Comparison of ENCODE assay signal across 10 mouse cellular contexts in the genomic region with DNA sequence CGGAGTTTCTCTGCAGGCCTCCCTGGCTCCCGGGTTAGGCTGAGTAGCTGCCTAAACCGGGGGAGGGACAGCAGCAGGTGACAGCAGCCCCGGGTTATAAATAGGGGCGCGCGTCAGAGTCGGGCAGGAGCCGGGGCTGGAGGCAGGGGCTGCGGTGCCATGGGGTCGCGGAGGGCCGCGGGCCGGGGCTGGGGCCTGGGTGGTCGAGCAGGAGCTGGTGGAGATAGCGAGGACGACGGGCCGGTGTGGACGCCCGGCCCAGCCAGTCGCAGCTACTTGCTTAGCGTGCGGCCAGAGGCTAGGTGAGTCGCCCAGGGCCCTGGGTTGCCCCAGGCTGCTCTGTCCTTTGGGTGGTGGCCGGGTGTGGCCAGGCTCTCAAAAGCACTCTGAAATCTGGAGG. TPM values are rescaled to one million over a fixed set of nuclear protein-coding genes. Genes with fewer than 3 reads are reported as not detected.
DNase-seq lines count a peak whose midpoint lies in the region; ATAC-seq lines count a peak whose summit lies in the region.
"Had no signal": no experiment of that assay in that cellular context is flagged by ENCODE, and none has a peak within 500 bp of the region (broad histone marks: within the 10 kb centered on the region; RNA-seq: fewer than 3 reads in every experiment).

A gene (plus strand): TSS at position 130 of the 400 bp plus-strand sequence.

- H3K4me3 ChIP-seq in embryonic facial prominence, embryonic 14.5 days (ENCODE audit: low read depth, low read length) = no peak within 1 kb of the TSS
- H3K4me3 ChIP-seq in heart, embryonic 16.5 days (ENCODE audit: low read length) = peak within 1 kb of the TSS; percentile 59
- peak within 1 kb of the TSS; percentile 38 for H3K4me3 ChIP-seq in liver, embryonic 16.5 days (ENCODE audit: low read depth, low read length)
- H3K4me3 ChIP-seq: hindbrain, embryonic 13.5 days had no signal

- H3K4me1 ChIP-seq in embryonic facial prominence, embryonic 14.5 days (ENCODE audit: control insufficient read depth, insufficient read depth, low read length) = peaks cover 4% of the 10 kb centered on the region; the same call in 1 of the 2 replicates
- peaks cover 22% of the 10 kb centered on the region for H3K4me1 ChIP-seq in heart, embryonic 16.5 days (ENCODE audit: control insufficient read depth, insufficient read depth, low read length)
- peaks cover 24% of the 10 kb centered on the region for H3K4me1 ChIP-seq in liver, embryonic 16.5 days (ENCODE audit: control insufficient read depth, low read depth, low read length)

- WGBS in embryonic facial prominence, embryonic 14.5 days = 33% methylated on average over 25 of the region's 27 CpGs
- 13% methylated on average over 27 of the region's 27 CpGs for WGBS in heart, embryonic 16.5 days
- 11% methylated on average over 27 of the region's 27 CpGs for WGBS in liver, embryonic 16.5 days (ENCODE audit: insufficient replicate concordance)

- H3K27me3 ChIP-seq in embryonic facial prominence, embryonic 14.5 days (replicated peaks; ENCODE audit: control insufficient read depth, insufficient read depth, low read length) = no peaks in the 10 kb centered on the region
- H3K27me3 ChIP-seq in heart, embryonic 16.5 days (ENCODE audit: control insufficient read depth, insufficient read depth, low read length) = no peaks in the 10 kb centered on the region
- no peaks in the 10 kb centered on the region for H3K27me3 ChIP-seq in liver, embryonic 16.5 days (ENCODE audit: control insufficient read depth, insufficient read depth, low read depth, low read length)
- H3K27me3 ChIP-seq: hindbrain, embryonic 13.5 days had no signal

- H3K27ac ChIP-seq in embryonic facial prominence, embryonic 14.5 days (replicated peaks; ENCODE audit: low read depth, low read length) = no peak within 1 kb of the TSS
- peak within 1 kb of the TSS; percentile 98 for H3K27ac ChIP-seq in heart, embryonic 16.5 days (ENCODE audit: low read length)
- peak within 1 kb of the TSS; percentile 57; the same call in 1 of the 2 replicates for H3K27ac ChIP-seq in liver, embryonic 16.5 days (ENCODE audit: low read length)
- H3K27ac ChIP-seq: hindbrain, embryonic 13.5 days had no signal

- no peaks in the 10 kb centered on the region for H3K9me3 ChIP-seq in embryonic facial prominence, embryonic 14.5 days (ENCODE audit: control insufficient read depth, low read length)
- no peaks in the 10 kb centered on the region for H3K9me3 ChIP-seq in heart, embryonic 16.5 days (replicated peaks; ENCODE audit: control insufficient read depth, low read length)
- H3K9me3 ChIP-seq in liver, embryonic 16.5 days (replicated peaks; ENCODE audit: control insufficient read depth, low read length) = no peaks in the 10 kb centered on the region
- H3K9me3 ChIP-seq: hindbrain, embryonic 13.5 days had no signal

- H3K36me3 ChIP-seq in embryonic facial prominence, embryonic 14.5 days (ENCODE audit: control insufficient read depth, insufficient read depth, low read length) = no peaks in the 10 kb centered on the region
- H3K36me3 ChIP-seq in heart, embryonic 16.5 days (ENCODE audit: control insufficient read depth, insufficient read depth) = 0 out of 2 replicates have a peak, but pooled peaks cover 3% of the 10 kb centered on the region
- no peaks in the 10 kb centered on the region for H3K36me3 ChIP-seq in liver, embryonic 16.5 days (ENCODE audit: control insufficient read depth, insufficient read depth)
- H3K36me3 ChIP-seq: hindbrain, embryonic 13.5 days had no signal

- H3K9ac ChIP-seq in embryonic facial prominence, embryonic 14.5 days (ENCODE audit: low read depth, low read length) = peak within 1 kb of the TSS; percentile 17; the same call in 1 of the 2 replicates
- H3K9ac ChIP-seq in heart, embryonic 16.5 days (ENCODE audit: low read length) = peak within 1 kb of the TSS; percentile 71
- H3K9ac ChIP-seq in liver, embryonic 16.5 days (ENCODE audit: low read depth, low read length) = peak within 1 kb of the TSS; percentile 38
- H3K9ac ChIP-seq: hindbrain, embryonic 13.5 days had no signal

- DNase-seq in kidney, postnatal 10 days = peak; percentile 23
- no peak for DNase-seq in kidney, adult 11 months
- no peak for DNase-seq in embryonic facial prominence, embryonic 14.5 days (ENCODE audit: low spot score)
- DNase-seq in left cerebral cortex, adult 9 months (ENCODE audit: low spot score in 2 of 2) = no peak
- no peak for DNase-seq in urinary bladder, postnatal 25 days (ENCODE audit: low spot score)
- no peak for DNase-seq in right cerebral cortex, adult 18-20 months
- DNase-seq: cerebellum, adult 11 months had no signal

- ATAC-seq in embryonic facial prominence, embryonic 14.5 days (ENCODE audit: low read depth) = peak; percentile 55; the same call in 1 of the 2 replicates
- ATAC-seq in heart, embryonic 16.5 days (replicated peaks; ENCODE audit: extremely low read depth, insufficient read depth, low FRiP score) = peak; percentile 87
- ATAC-seq in liver, embryonic 16.5 days (ENCODE audit: low read depth) = peak; percentile 71

- H3K4me2 ChIP-seq in embryonic facial prominence, embryonic 14.5 days (ENCODE audit: low read depth, low read length) = peak within 1 kb of the TSS; percentile 3; the same call in 1 of the 2 replicates
- H3K4me2 ChIP-seq in heart, embryonic 16.5 days (ENCODE audit: low read depth, low read length) = peak within 1 kb of the TSS; percentile 53
- H3K4me2 ChIP-seq in liver, embryonic 16.5 days (ENCODE audit: low read depth, low read length) = peak within 1 kb of the TSS; percentile 67
- H3K4me2 ChIP-seq: hindbrain, embryonic 13.5 days had no signal

RNA-seq across cellular contexts. Expression of the gene that starts here (rescaled TPM):
- polyA plus RNA-seq in embryonic facial prominence, embryonic 14.5 days (2014; fragmentation: Nextera tagmentation; extraction: Ambion mirVana) = 6.0 and 7.9 TPM in 2 replicates
- 18.2 and 22.7 TPM in 2 replicates for polyA plus RNA-seq in heart, embryonic 16.5 days (2015; fragmentation: Nextera tagmentation; extraction: Ambion mirVana)
- polyA plus RNA-seq in liver, embryonic 16.5 days (2015; fragmentation: Nextera tagmentation; extraction: Ambion mirVana) = 0.09 and 0.20 TPM in 2 replicates

Comparison
In these comparisons a context has a peak if more than half of its experiments do, and no peak if none do; other contexts are left out.
1. Peak in ATAC-seq, H3K4me3 ChIP-seq, H3K27ac ChIP-seq, H3K9ac ChIP-seq and H3K4me2 ChIP-seq in liver, embryonic 16.5 days; RNA of the gene not detected or under 1 TPM.
2. H3K4me2 ChIP-seq: peak in every context shown above with its lines; median percentile 67 in liver, embryonic 16.5 days; 53 in heart, embryonic 16.5 days; 3 in embryonic facial prominence, embryonic 14.5 days.
3. H3K9ac ChIP-seq: peak in every context shown above with its lines; median percentile 71 in heart, embryonic 16.5 days; 38 in liver, embryonic 16.5 days; 17 in embryonic facial prominence, embryonic 14.5 days.